Mouse (Mus musculus) Patski (cell line): Measurements from ENCODE around the gene Slc1a7. TPM values are rescaled to one million over a fixed set of nuclear protein-coding genes. Genes with fewer than 3 reads are reported as not detected.

ENCODE experiments used
- ATAC-seq: fragments of 100-300 bp; one replicate; pipeline ENCODE4 v1.8.0; 2021
- CTCF ChIA-PET: fragments of 350-600 bp; sonication (Branson Sonifier 250); formaldehyde crosslinking; loops from one replicate; lab custom pipeline; 2022; ENCODE audit warnings: inconsistent platforms; lab: Charles Lee
- POLR2A ChIA-PET: fragments of 350-600 bp; sonication (Branson Sonifier 250); formaldehyde crosslinking; loops from one replicate; lab custom pipeline; 2022; ENCODE audit warnings: antibody characterized with exemption, inconsistent platforms; lab: Charles Lee
- DNase-seq: peaks from one replicate; pipeline ENCODE4 v3.0.0-alpha.2; 2011; ENCODE audit warnings: low read depth, low spot score
- H3K27me3 ChIP-seq: fragments of 371-371 bp; one replicate; pipeline ENCODE4 v1.5.1; 2021
- CTCF ChIP-seq: fragments of 100-300 bp; IDR thresholded peaks from one replicate; pipeline ENCODE4 v1.5.1; 2021
- in situ Hi-C: fragments of 300-500 bp; cut with MboI; formaldehyde crosslinking; loops from 3 replicates; pipeline ENCODE4 v1.11.1; 2018; ENCODE audit warnings: low pct_unique_long_range_greater_than_20kb, mixed read lengths
- polyA plus RNA-seq: library from polyadenylated mRNA; unstranded; gene quantifications from one replicate; pipeline ENCODE4 v1.2.3, GENCODE M21; 2021

The Slc1a7 gene
- polyA plus RNA-seq, 1 experiment from 2014 or later, result 0.04 TPM

- ATAC-seq (no peak), DNase-seq (no peak)
- POLR2A ChIA-PET, result interaction anchor here (1.1 kb wide), 1 partner anchor 17 kb away, joined by 3 read pairs; no protein-coding TSS in a partner anchor
- in situ Hi-C loops, result no loop called here
- CTCF ChIA-PET, result no interaction called here
- TF ChIP-seq CTCF, result no peak
- H3K27me3 ChIP-seq, result no peaks in the 10 kb centered on the region
These were observed 78.0 kb downstream of the Slc1a7 start for GRCm38 (mm10) chr4:108046136-108046535.

GRCm38 (mm10) chr4:108051687-108052274, 83.6 kb downstream of the Slc1a7 start:
- no peak for DNase-seq
- ATAC-seq, result no peak
- in situ Hi-C loops, result no loop called here
- H3K27me3 ChIP-seq, result no peaks in the 10 kb centered on the region
- CTCF ChIA-PET, result interaction anchor here (1.3 kb wide), 1 partner anchor 89 kb away, joined by 3 read pairs; no protein-coding TSS in a partner anchor
- POLR2A ChIA-PET, result interaction anchor here (0.9 kb wide), 1 partner anchor 18 kb away, joined by 3 read pairs; no protein-coding TSS in a partner anchor
- TF ChIP-seq CTCF, result no peak

- ChIA-PET CTCF (interaction anchor here (1.3 kb wide), 1 partner anchor 90 kb away, joined by 3 read pairs; no protein-coding TSS in a partner anchor), POLR2A (interaction anchor here (0.9 kb wide), 1 partner anchor 17 kb away, joined by 3 read pairs; no protein-coding TSS in a partner anchor)
- in situ Hi-C loops, result no loop called here
- no peaks in the 10 kb centered on the region for H3K27me3 ChIP-seq
- ATAC-seq, result no peak
- TF ChIP-seq CTCF, result no peak
- no peak for DNase-seq
These were observed 84.5 kb downstream of the Slc1a7 start for GRCm38 (mm10) chr4:108052673-108053072.

- DNase-seq (no peak), ATAC-seq (no peak)
- H3K27me3 ChIP-seq, result no peaks in the 10 kb centered on the region
- no peak for TF ChIP-seq CTCF
- CTCF ChIA-PET, result no interaction called here
- in situ Hi-C loops, result no loop called here
- POLR2A ChIA-PET, result no interaction called here
These were observed 87.7 kb downstream of the Slc1a7 start for GRCm38 (mm10) chr4:108055873-108056272.

- no peak for TF ChIP-seq CTCF
- CTCF ChIA-PET, result interaction anchor here (0.9 kb wide), 1 partner anchor 18 kb away, joined by 3 read pairs; no protein-coding TSS in a partner anchor
- DNase-seq (no peak), ATAC-seq (no peak)
- no peaks in the 10 kb centered on the region for H3K27me3 ChIP-seq
- POLR2A ChIA-PET, result no interaction called here
- in situ Hi-C loops, result no loop called here
These were observed 89.1 kb downstream of the Slc1a7 start for GRCm38 (mm10) chr4:108057247-108057646.

GRCm38 (mm10) chr4:108058166-108058565, 90.0 kb downstream of the Slc1a7 start:
- ChIA-PET CTCF (interaction anchor here (0.9 kb wide), 1 partner anchor 19 kb away, joined by 3 read pairs; no protein-coding TSS in a partner anchor), POLR2A (interaction anchor here (0.7 kb wide), 1 partner anchor 13 kb away, joined by 3 read pairs; no protein-coding TSS in a partner anchor)
- H3K27me3 ChIP-seq, result no peaks in the 10 kb centered on the region
- peak; percentile 67 for ATAC-seq
- TF ChIP-seq CTCF, result no peak
- peak; percentile 46 for DNase-seq
- in situ Hi-C loops, result no loop called here

GRCm38 (mm10) chr4:108059601-108060379, 91.7 kb downstream of the Slc1a7 start:
- ATAC-seq (no peak), DNase-seq (no peak)
- no peak for TF ChIP-seq CTCF
- H3K27me3 ChIP-seq, result no peaks in the 10 kb centered on the region
- CTCF ChIA-PET, result no interaction called here
- in situ Hi-C loops, result no loop called here
- POLR2A ChIA-PET, result interaction anchor here (1.3 kb wide), 1 partner anchor 11 kb away, joined by 3 read pairs; no protein-coding TSS in a partner anchor

- TF ChIP-seq CTCF, result no peak
- in situ Hi-C loops, result no loop called here
- ChIA-PET CTCF (no interaction called here), POLR2A (interaction anchor here (0.5 kb wide), 1 partner anchor 81 kb away, joined by 3 read pairs; no protein-coding TSS in a partner anchor)
- DNase-seq (no peak), ATAC-seq (no peak)
- no peaks in the 10 kb centered on the region for H3K27me3 ChIP-seq
These were observed 92.6 kb downstream of the Slc1a7 start for GRCm38 (mm10) chr4:108060774-108061173.

- TF ChIP-seq CTCF, result no peak
- CTCF ChIA-PET, result no interaction called here
- POLR2A ChIA-PET, result no interaction called here
- H3K27me3 ChIP-seq, result no peaks in the 10 kb centered on the region
- ATAC-seq, result no peak
- DNase-seq, result no peak
- in situ Hi-C loops, result no loop called here
These were observed 94.4 kb downstream of the Slc1a7 start for GRCm38 (mm10) chr4:108062524-108062923.

Other genes starting within 250 kb of the Slc1a7 start
- 8.8 TPM for gene Lrp8, start 166.1 kb upstream of the Slc1a7 start, polyA plus RNA-seq
- gene Magoh, start 88.6 kb upstream of the Slc1a7 start, polyA plus RNA-seq, result 126 TPM
- gene 0610037L13Rik, start 78.5 kb upstream of the Slc1a7 start, polyA plus RNA-seq, result 33.1 TPM
- 46.6 TPM for gene Cpt2, start 44.7 kb upstream of the Slc1a7 start, polyA plus RNA-seq
- gene Podn, start 128.1 kb downstream of the Slc1a7 start, polyA plus RNA-seq, result 2.4 TPM
- gene Scp2, start 176.7 kb downstream of the Slc1a7 start, polyA plus RNA-seq, result 105 TPM
- gene Echdc2, start 197.1 kb downstream of the Slc1a7 start, polyA plus RNA-seq, result 32.2 TPM
- 0.05 TPM for gene Zyg11a, start 249.7 kb downstream of the Slc1a7 start, polyA plus RNA-seq